Mouse (Mus musculus) ovary, adult 10 weeks (tissue): ENCODE results near the gene Zfp385a. TPM values are rescaled to one million over a fixed set of nuclear protein-coding genes. Genes with fewer than 3 reads are reported as not detected.

Experiments
- polyA plus RNA-seq: library from polyadenylated mRNA; stranded (reverse); fragments of 350-450 nt; fragmentation: Illumina TruSeq; extraction: RNeasy Lipid Tissue Mini Kit (QIAGEN cat#74804); gene quantifications from one replicate; pipeline ENCODE4 v1.2.3, GENCODE M21; 2014

Gene Zfp385a
- not detected for polyA plus RNA-seq

GRCm38 (mm10) chr15:103339961-103340337, at the start of gene Zfp385a:
Zfp385a (minus strand) TSS chr15:103340093.

GRCm38 (mm10) chr15:103366376-103367149, 26.7 kb upstream of the Zfp385a start, which contains the start of gene Itga5:
Itga5 (minus strand) TSS chr15:103366763.

GRCm38 (mm10) chr15:103310365-103310910, 29.5 kb downstream of the Zfp385a start, which contains the start of gene Gpr84:
Gpr84 (minus strand) TSS chr15:103310612.

GRCm38 (mm10) chr15:103272419-103273279, 67.2 kb downstream of the Zfp385a start, which contains the start of gene Copz1:
Copz1 (plus strand) TSS chr15:103272714.

Other genes starting within 250 kb of the Zfp385a start
- gene Smug1, start 173.0 kb downstream of the Zfp385a start, polyA plus RNA-seq, result 15.2 TPM
- gene Cbx5, start 100.3 kb downstream of the Zfp385a start, polyA plus RNA-seq, result 230 TPM
- gene Hnrnpa1, start 99.7 kb downstream of the Zfp385a start, polyA plus RNA-seq, result 1,400 TPM
- gene Nfe2, start 81.7 kb downstream of the Zfp385a start, polyA plus RNA-seq, result not detected
- gene Copz1, start 67.4 kb downstream of the Zfp385a start, polyA plus RNA-seq, result 70.6 TPM
- gene Gpr84, start 29.5 kb downstream of the Zfp385a start, polyA plus RNA-seq, result not detected
- gene Itga5, start 26.7 kb upstream of the Zfp385a start, polyA plus RNA-seq, result 0.77 TPM
- 9.7 TPM for gene Gtsf1, start 90.4 kb upstream of the Zfp385a start, polyA plus RNA-seq
- not detected for gene Gtsf2, start 108.4 kb upstream of the Zfp385a start, polyA plus RNA-seq
- 7.7 TPM for gene Nckap1l, start 113.7 kb upstream of the Zfp385a start, polyA plus RNA-seq
- gene Pde1b, start 162.9 kb upstream of the Zfp385a start, polyA plus RNA-seq, result 0.80 TPM
- gene Ppp1r1a, start 197.9 kb upstream of the Zfp385a start, polyA plus RNA-seq, result 0.48 TPM
- gene Glycam1, start 225.0 kb upstream of the Zfp385a start, polyA plus RNA-seq, result not detected